Mouse (Mus musculus) urinary bladder, postnatal 0 days (tissue): ENCODE results near the gene Cd6. TPM values are rescaled to one million over a fixed set of nuclear protein-coding genes. Genes with fewer than 3 reads are reported as not detected.

Experiments used
- polyA plus RNA-seq: library from polyadenylated mRNA; unstranded; fragments of >200 nt; fragmentation: Nextera tagmentation; extraction: Ambion mirVana; gene quantifications from 2 replicates; pipeline ENCODE4 v1.2.1, GENCODE M21; 2015

The Cd6 gene
- polyA plus RNA-seq: not detected in 2 replicates

DNA sequence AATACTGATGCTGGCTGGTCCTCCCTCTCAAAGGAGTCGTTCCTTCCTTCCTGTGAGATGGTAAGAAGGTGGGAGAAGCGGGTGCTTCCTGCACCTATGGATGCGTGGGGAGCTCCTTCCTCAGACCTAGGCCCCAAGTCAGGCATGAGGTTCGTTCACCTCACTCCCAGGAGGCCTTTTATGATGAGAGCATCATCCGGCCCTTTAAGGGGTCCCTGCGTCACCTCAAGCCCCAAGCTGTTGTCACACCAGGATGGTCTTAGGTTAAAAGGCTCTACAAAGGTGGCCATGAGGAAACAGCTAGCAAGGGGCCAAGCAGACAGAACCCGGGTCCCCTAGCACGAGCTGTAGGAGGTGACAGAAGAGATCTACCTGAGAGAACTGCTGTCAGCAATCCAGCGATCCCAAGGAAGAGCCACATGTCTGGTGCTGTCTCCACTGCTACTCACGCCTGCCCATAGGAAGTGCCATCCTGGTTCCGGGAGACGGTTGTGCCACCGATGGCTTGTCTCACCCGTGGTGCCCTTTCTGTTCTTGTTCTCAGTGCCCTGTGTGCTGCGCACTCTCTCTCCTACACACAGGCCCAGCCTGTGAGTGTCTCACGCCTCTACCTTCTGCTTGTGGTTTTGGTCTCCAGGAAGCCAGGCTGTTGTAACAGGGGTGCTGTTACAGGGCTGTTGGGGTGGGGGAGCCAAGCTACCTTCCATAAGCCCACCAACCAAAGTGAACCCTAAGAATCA is at the start of gene Cd6:
TSS of gene Cd6 (minus strand) at position 623 of the 740 bp plus-strand sequence.

DNA sequence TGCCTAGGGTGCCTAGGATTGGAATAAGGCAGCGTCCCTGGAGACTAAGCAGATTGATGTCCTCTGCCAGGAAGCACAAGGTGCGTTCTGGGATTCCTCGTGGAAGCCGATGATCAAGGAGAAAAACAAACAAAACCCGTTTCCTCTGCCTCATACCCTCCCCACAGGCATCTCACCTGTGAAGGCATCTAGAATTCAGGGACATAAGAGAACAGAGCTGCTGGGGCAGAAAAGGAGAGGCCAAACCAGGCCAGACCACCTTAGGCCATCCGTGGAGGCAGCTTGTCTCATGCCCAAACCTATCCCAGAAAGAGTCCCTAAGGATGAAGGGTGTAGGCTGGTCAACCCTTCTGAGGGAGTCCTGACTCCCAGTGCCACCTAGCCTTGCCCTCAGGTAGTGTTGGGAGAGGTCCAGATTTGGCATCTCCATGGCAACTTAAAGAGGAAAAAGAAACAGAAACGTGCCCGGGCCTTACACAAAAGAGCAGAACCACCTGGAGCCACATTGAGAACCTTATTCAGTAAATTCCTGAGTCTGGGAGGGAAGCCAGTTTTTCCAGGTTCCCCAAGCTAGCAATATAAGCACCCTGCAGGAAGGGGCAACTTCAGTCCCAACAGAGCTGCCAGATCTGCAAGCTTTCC is 40.1 kb upstream of the Cd6 start, which contains the start of gene Tmem132a:
TSS of gene Tmem132a (minus strand) at position 55 of the 642 bp plus-strand sequence.

DNA sequence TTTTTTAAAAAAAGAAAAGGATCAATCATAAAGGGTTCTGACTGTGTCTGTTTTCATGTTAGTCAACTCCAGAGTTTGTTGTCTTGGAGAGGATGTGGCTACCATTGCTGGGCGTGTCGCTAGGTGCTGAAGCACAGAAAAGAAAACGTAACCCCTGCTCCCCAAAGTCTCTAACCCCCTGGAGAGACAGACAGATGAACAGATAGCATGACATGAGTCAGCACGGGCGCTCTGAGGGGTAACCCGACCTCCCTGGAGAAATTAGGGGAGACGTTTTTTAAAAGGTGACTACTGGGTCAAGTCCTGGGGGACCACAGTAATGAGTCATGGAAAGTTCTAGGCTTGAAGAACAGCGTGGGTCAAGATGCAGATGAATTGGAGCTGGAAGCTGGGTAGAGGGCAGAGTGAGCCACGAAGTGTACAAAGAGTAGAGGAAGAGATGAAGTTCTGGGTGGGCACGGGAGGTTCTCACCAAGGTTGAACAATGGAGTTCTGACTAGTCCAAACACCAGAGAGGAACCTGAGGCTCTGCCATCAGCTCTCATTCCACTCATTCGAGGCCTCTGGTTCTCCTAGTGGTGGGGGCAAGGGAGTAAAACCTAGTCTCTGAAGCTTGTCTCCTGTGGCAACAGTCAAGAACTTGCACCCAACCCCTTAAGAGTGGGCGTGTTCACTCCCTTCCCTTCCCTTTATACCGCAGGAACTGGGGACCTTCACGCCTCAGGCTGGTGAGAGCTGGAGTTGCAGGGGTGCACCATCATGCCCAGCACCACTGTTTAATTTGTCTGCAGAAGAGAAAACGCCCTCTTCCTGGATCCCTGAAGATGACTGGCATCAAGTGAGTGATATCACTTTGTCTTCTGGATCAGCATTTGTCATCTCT is 9.4 kb upstream of the Cd6 start, which contains the start of gene Slc15a3:
TSS of gene Slc15a3 (plus strand) at position 718 of the 883 bp plus-strand sequence.

Other genes starting within 250 kb of the Cd6 start
- 193 and 203 TPM in 2 replicates for gene Ddb1, start 224.7 kb downstream of the Cd6 start, polyA plus RNA-seq
- 10.2 and 10.6 TPM in 2 replicates for gene Tkfc, start 224.4 kb downstream of the Cd6 start, polyA plus RNA-seq
- 0.47 and 0.58 TPM in 2 replicates for gene Vwce, start 195.8 kb downstream of the Cd6 start, polyA plus RNA-seq
- 2.0 and 2.3 TPM in 2 replicates for gene Pga5, start 152.0 kb downstream of the Cd6 start, polyA plus RNA-seq
- gene Vps37c, start 141.3 kb downstream of the Cd6 start, polyA plus RNA-seq: 20.9 and 21.5 TPM in 2 replicates
- not detected in 2 replicates for gene Cd5, start 91.1 kb downstream of the Cd6 start, polyA plus RNA-seq
- gene Slc15a3, start 9.7 kb upstream of the Cd6 start, polyA plus RNA-seq: 0.96 and 3.0 TPM in 2 replicates
- gene Tmem132a, start 39.9 kb upstream of the Cd6 start, polyA plus RNA-seq: 11.1 and 12.4 TPM in 2 replicates
- gene Tmem109, start 51.9 kb upstream of the Cd6 start, polyA plus RNA-seq: 119 and 130 TPM in 2 replicates
- gene Prpf19, start 65.2 kb upstream of the Cd6 start, polyA plus RNA-seq: 17.2 and 19.5 TPM in 2 replicates
- gene Zp1, start 90.6 kb upstream of the Cd6 start, polyA plus RNA-seq: 0.24 and 0.46 TPM in 2 replicates
- gene Ptgdr2, start 107.1 kb upstream of the Cd6 start, polyA plus RNA-seq: 0.11 TPM in 1 of 2 replicates, not detected in the other
- 20.8 and 21.6 TPM in 2 replicates for gene Ccdc86, start 119.2 kb upstream of the Cd6 start, polyA plus RNA-seq
- gene Ms4a10, start 144.6 kb upstream of the Cd6 start, polyA plus RNA-seq: 0.17 and 0.27 TPM in 2 replicates
- gene Ms4a15, start 163.2 kb upstream of the Cd6 start, polyA plus RNA-seq: not detected in 2 replicates
- gene Ms4a18, start 188.0 kb upstream of the Cd6 start, polyA plus RNA-seq: not detected in 2 replicates